Mouse (Mus musculus): ENCODE results near the gene Timp3. TPM values are rescaled to one million over a fixed set of nuclear protein-coding genes. Genes with fewer than 3 reads are reported as not detected.

Gene Timp3
- polyA plus RNA-seq, 1 experiment from 2014 or later: 6.3 TPM

DNA sequence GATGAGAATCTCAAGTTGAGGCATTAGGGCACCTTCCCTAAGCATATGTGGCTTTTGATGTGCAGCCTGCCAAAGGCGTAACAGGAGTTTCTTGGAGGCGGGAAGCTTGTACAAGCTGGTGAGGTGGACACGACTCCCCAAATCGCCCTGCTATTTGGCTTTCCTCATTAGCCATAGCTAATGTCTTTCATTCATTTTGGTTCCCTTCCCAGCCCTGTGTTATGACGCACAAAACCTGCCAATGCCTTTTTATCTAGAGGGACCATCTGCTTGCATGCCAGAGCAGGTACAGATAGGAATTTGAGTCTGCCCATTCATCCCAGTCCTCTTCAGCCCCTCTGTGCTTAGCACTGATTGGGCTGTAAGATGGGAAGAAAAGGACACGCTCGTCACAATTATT, 40.2 kb downstream of the Timp3 start:
- Histone ChIP-seq H3K36me3 (replicated peaks) (no peaks in the 10 kb centered on the region), H3K9ac (no peak overlapping the region), H3K4me3 (replicated peaks) (no peak overlapping the region), H3K9me3 (replicated peaks) (no peaks in the 10 kb centered on the region), H3K27me3 (no peaks in the 10 kb centered on the region), H3K4me1 (replicated peaks) (peaks cover 63% of the 10 kb centered on the region), H3K27ac (replicated peaks) (peak overlapping the region; percentile 56), H3K4me2 (peak overlapping the region; percentile 29)
- peak; percentile 68 for ATAC-seq (ENCODE audit: insufficient read depth)
- 43% methylated on average over 7 of the region's 7 CpGs for WGBS (ENCODE audit: insufficient replicate concordance)

DNA sequence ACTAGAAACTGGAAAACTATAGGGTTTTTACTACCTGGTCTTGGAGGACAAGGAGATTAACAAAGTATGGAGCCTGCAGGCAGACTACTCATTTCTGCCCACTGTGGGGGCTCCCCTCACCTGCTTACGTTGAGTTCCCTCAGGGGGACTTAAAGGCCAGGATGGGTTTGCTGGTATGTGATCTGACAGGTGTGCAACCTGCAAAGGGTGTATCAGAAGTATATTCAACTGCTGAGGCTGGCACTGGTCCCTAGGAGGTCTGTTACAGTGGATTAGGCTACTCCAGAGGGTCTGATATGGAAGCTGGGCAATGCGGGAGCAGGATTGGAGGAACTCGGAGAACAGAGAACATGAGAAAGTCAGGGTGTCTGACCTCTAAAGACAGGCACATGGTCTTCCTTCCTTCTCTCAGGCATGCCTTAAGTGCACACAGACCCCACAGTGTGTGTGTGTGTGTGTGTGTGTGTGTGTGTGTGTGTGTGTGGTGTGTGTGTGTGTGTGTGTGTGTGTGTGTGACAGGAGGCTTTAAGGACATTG, 40.9 kb downstream of the Timp3 start:
- 69% methylated on average over 3 of the region's 3 CpGs for WGBS (ENCODE audit: insufficient replicate concordance)
- no peaks in the 10 kb centered on the region for H3K36me3 ChIP-seq (replicated peaks)
- H3K4me1 ChIP-seq (replicated peaks): peaks cover 61% of the 10 kb centered on the region
- peak overlapping the region; percentile 70; the same call in 1 of the 2 replicates for H3K27ac ChIP-seq (replicated peaks)
- H3K4me2 ChIP-seq: no peak overlapping the region
- no peak for ATAC-seq (ENCODE audit: insufficient read depth)
- H3K27me3 ChIP-seq: no peaks in the 10 kb centered on the region
- H3K9ac ChIP-seq: no peak overlapping the region
- no peak overlapping the region for H3K4me3 ChIP-seq (replicated peaks)
- H3K9me3 ChIP-seq (replicated peaks): no peaks in the 10 kb centered on the region

DNA sequence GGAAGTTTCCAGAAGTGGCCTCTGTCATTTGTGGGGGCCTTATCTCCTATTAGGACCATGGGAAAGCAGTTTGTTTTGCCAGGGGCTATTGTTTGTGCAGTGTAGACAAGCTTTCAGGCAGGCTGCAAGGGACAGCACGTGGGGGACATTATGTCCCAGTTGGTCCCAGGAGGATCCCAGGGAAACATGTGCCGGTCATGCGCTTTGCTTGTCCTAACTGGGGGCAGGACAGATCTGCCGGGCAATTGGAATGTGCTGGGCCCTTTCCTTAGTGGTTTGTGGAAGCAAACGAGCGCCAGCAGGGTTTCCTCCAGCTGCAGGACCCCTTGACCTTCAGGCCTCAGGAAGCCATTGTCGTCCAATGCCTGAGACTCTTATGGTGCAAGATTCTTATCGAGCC, 41.4 kb downstream of the Timp3 start:
- H3K36me3 ChIP-seq (replicated peaks): no peaks in the 10 kb centered on the region
- no peaks in the 10 kb centered on the region for H3K9me3 ChIP-seq (replicated peaks)
- no peaks in the 10 kb centered on the region for H3K27me3 ChIP-seq
- H3K4me2 ChIP-seq: no peak overlapping the region
- 55% methylated on average over 8 of the region's 8 CpGs for WGBS (ENCODE audit: insufficient replicate concordance)
- no peak overlapping the region for H3K4me3 ChIP-seq (replicated peaks)
- peaks cover 59% of the 10 kb centered on the region for H3K4me1 ChIP-seq (replicated peaks)
- H3K9ac ChIP-seq: no peak overlapping the region
- H3K27ac ChIP-seq (replicated peaks): peak overlapping the region; percentile 70; the same call in 1 of the 2 replicates
- ATAC-seq (ENCODE audit: insufficient read depth): peak; percentile 16; the same call in 1 of the 2 replicates

DNA sequence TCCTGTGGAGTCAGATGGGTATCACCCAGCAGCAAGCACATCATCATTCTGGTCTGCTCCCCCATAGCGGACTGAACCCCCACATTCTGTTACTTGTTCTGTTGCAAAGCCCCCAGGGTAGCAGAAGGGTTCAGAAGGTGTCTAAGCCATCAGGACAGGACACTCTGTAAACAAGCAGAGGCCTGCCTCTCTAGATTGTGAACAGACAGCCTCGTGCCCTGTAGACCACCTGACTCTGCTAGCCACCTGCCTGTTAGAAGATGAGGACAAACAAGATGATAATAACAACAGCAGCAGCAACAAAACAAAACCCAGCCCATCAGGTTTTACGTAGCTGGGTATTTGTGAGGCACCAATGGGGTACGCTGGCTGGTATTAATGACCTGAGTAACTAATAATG, 42.0 kb downstream of the Timp3 start:
- Histone ChIP-seq H3K9ac (no peak overlapping the region), H3K4me2 (no peak overlapping the region), H3K27me3 (no peaks in the 10 kb centered on the region), H3K4me1 (replicated peaks) (peaks cover 59% of the 10 kb centered on the region), H3K36me3 (replicated peaks) (no peaks in the 10 kb centered on the region), H3K27ac (replicated peaks) (peak overlapping the region; percentile 70), H3K9me3 (replicated peaks) (no peaks in the 10 kb centered on the region), H3K4me3 (replicated peaks) (no peak overlapping the region)
- ATAC-seq (ENCODE audit: insufficient read depth): no peak
- 54% methylated on average over 4 of the region's 4 CpGs for WGBS (ENCODE audit: insufficient replicate concordance)

DNA sequence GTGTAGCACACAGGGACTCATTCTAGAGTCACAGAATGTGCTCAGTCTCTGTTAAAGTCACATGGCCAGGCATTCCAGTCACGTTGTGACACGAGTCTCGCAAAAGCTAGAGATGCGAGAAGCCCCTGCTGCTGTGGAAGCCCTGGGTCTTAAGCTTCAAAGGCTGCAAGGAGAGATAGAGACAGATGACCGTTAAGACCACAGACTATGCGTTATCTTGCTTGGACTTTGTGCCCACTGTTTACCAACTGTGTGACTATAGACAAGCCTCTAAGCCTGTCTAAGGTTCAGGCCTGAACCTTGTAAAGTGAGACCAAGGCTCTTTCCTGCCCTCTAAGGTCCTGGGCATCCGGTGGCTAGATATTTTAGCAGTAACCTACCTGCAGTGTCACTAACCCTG, 42.5 kb downstream of the Timp3 start:
- H3K9ac ChIP-seq: no peak overlapping the region
- peak; percentile 64 for ATAC-seq (ENCODE audit: insufficient read depth)
- 29% methylated on average over 7 of the region's 7 CpGs for WGBS (ENCODE audit: insufficient replicate concordance)
- peaks cover 59% of the 10 kb centered on the region for H3K4me1 ChIP-seq (replicated peaks)
- H3K9me3 ChIP-seq (replicated peaks): no peaks in the 10 kb centered on the region
- H3K4me3 ChIP-seq (replicated peaks): no peak overlapping the region
- H3K36me3 ChIP-seq (replicated peaks): no peaks in the 10 kb centered on the region
- H3K4me2 ChIP-seq: no peak overlapping the region
- H3K27ac ChIP-seq (replicated peaks): peak overlapping the region; percentile 70
- no peaks in the 10 kb centered on the region for H3K27me3 ChIP-seq

DNA sequence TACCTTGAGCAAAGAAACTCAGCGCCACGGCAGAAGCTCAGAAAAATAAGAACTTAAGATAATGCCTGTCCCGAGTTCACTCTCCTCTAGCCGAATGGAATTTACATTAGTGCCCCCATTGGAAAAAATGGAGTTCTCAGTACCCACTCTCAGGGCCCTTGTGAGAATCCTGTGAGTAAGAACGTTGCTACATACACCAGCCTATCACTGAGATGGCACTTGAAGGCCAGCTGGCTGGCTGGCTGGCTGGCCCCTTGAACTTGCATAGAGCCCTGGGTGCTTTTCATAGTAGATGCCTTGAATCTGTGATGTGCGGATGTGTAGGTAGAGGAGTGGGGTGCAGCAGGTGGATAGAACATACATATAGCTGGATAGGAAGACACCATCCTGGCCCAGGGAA, 43.2 kb downstream of the Timp3 start:
- Histone ChIP-seq H3K4me3 (replicated peaks) (no peak overlapping the region), H3K9me3 (replicated peaks) (no peaks in the 10 kb centered on the region), H3K4me1 (replicated peaks) (peaks cover 59% of the 10 kb centered on the region), H3K27me3 (no peaks in the 10 kb centered on the region), H3K27ac (replicated peaks) (no peak overlapping the region), H3K9ac (no peak overlapping the region), H3K36me3 (replicated peaks) (no peaks in the 10 kb centered on the region), H3K4me2 (no peak overlapping the region)
- WGBS (ENCODE audit: insufficient replicate concordance): 72% methylated on average over 6 of the region's 6 CpGs
- ATAC-seq (ENCODE audit: insufficient read depth): no peak

DNA sequence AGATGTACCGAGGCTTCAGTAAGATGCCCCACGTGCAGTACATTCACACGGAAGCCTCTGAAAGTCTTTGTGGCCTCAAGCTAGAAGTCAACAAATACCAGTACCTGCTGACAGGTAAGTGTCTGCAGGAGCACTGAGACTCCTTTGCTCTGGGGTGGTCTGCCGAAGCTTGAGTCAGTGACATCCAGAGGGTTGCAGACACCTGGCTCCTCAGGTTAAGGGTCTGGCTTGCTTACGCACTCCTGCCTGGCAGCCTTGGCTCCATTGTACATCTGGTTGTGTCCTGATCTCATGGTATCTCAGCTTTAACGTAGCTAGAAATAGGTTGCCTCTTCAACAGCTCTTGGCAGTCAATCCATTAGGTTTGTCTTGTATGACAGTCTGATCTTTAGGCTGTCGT, 43.8 kb downstream of the Timp3 start:
- ATAC-seq (ENCODE audit: insufficient read depth): no peak
- H3K4me1 ChIP-seq (replicated peaks): peaks cover 55% of the 10 kb centered on the region
- no peak overlapping the region for H3K27ac ChIP-seq (replicated peaks)
- H3K9me3 ChIP-seq (replicated peaks): no peaks in the 10 kb centered on the region
- H3K27me3 ChIP-seq: no peaks in the 10 kb centered on the region
- WGBS (ENCODE audit: insufficient replicate concordance): 70% methylated on average over 7 of the region's 7 CpGs
- no peaks in the 10 kb centered on the region for H3K36me3 ChIP-seq (replicated peaks)
- H3K4me2 ChIP-seq: no peak overlapping the region
- H3K9ac ChIP-seq: no peak overlapping the region
- H3K4me3 ChIP-seq (replicated peaks): no peak overlapping the region

DNA sequence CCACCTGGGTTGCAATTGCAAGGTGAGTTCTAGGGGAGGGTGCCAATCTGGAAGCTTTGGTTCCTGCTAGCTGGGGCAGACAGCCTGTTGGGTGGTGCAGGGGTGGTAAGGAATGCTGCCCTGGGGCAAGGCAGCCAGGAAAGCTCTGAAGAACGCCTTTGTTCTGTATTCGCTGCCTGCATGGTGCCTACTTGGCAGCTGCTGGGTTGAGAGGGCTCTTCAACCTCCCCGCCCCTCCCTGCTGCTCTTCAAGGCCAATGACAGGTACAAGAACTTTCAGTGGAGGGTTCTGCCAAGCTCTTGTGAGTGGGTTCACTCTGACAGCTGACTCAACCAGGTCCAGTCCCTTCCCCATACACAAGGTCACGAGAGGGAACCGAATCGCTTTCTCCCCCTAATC, 44.5 kb downstream of the Timp3 start:
- Histone ChIP-seq H3K36me3 (replicated peaks) (no peaks in the 10 kb centered on the region), H3K9me3 (replicated peaks) (no peaks in the 10 kb centered on the region), H3K27me3 (no peaks in the 10 kb centered on the region), H3K27ac (replicated peaks) (no peak overlapping the region), H3K4me1 (replicated peaks) (peaks cover 51% of the 10 kb centered on the region), H3K4me3 (replicated peaks) (no peak overlapping the region), H3K4me2 (no peak overlapping the region), H3K9ac (no peak overlapping the region)
- ATAC-seq (ENCODE audit: insufficient read depth): no peak
- 82% methylated on average over 6 of the region's 6 CpGs for WGBS (ENCODE audit: insufficient replicate concordance)

DNA sequence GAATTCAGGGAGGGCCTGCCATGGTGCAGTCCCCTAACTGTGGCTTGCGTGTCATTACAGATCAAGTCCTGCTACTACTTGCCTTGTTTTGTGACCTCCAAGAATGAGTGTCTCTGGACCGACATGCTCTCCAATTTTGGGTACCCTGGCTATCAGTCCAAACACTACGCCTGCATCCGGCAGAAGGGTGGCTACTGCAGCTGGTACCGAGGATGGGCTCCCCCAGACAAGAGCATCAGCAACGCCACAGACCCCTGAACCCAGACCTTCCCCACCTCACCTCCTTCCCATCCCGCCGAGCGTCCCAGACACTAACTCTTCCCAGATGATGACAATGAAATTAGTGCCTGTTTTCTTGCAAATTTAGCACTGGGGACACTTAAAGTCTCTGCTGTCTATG, 45.5 kb downstream of the Timp3 start:
- Histone ChIP-seq H3K9me3 (replicated peaks) (no peaks in the 10 kb centered on the region), H3K4me1 (replicated peaks) (peaks cover 49% of the 10 kb centered on the region), H3K4me3 (replicated peaks) (no peak overlapping the region), H3K9ac (no peak overlapping the region), H3K27me3 (no peaks in the 10 kb centered on the region), H3K27ac (replicated peaks) (no peak overlapping the region), H3K4me2 (no peak overlapping the region), H3K36me3 (replicated peaks) (no peaks in the 10 kb centered on the region)
- ATAC-seq (ENCODE audit: insufficient read depth): no peak
- WGBS (ENCODE audit: insufficient replicate concordance): 75% methylated on average over 9 of the region's 9 CpGs

DNA sequence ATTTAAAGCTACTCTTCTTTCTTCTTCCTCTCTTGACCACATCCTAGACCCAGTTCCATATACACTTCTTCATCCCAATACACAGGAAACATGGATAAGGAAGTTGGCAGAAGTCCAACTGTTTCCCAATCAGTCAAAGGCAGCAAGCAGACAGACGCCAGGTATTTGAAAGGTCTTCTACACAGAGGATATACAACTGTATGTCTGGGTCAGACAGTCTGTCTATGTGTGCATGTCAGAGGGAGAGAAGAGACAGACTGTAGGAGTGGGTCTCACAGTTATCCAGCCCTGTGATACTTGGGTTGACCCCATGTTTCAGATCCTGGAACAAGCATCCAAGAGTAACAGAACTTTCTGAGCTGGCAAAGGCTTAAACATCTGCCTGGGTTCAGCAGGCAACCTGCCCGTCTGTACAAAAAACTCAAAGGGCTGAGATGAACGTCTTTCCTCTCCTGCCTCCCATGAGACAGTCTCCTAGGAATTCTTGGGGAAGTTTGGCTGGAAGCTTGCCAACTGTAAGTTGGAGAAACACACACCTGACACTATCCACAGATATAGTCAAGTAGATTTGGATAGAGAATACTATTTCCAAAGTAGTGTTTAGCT, 46.2 kb downstream of the Timp3 start:
- no peaks in the 10 kb centered on the region for H3K36me3 ChIP-seq (replicated peaks)
- H3K27me3 ChIP-seq: no peaks in the 10 kb centered on the region
- ATAC-seq (ENCODE audit: insufficient read depth): no peak
- no peak overlapping the region for H3K9ac ChIP-seq
- no peak overlapping the region for H3K4me3 ChIP-seq (replicated peaks)
- no peak overlapping the region for H3K27ac ChIP-seq (replicated peaks)
- H3K4me1 ChIP-seq (replicated peaks): peaks cover 49% of the 10 kb centered on the region
- H3K4me2 ChIP-seq: no peak overlapping the region
- 54% methylated on average over 3 of the region's 3 CpGs for WGBS (ENCODE audit: insufficient replicate concordance)
- H3K9me3 ChIP-seq (replicated peaks): no peaks in the 10 kb centered on the region

DNA sequence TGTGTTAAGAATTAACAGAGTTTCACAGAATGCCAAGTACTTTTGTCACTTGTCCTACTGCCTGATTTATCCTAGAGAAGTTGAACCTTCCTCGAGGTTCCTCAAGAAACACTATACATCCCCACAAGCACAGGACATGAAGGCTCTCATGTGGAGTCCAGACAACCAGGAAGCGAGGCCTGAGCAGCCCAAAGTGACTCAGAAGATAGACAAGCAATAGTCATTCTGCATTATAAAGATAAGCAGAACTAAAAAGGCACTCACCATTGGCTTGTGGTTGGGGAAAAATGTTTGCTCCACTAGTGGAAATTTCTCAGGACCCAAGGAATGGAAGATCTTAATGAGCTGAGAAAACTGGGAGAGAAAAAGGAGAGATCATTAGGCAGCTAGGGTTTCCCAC, 51.1 kb downstream of the Timp3 start:
- H3K4me2 ChIP-seq: peak overlapping the region; percentile 52; the same call in 1 of the 2 replicates
- WGBS (ENCODE audit: insufficient replicate concordance): 11% methylated on average over 2 of the region's 2 CpGs
- H3K36me3 ChIP-seq (replicated peaks): no peaks in the 10 kb centered on the region
- H3K9ac ChIP-seq: no peak overlapping the region
- H3K4me1 ChIP-seq (replicated peaks): peaks cover 57% of the 10 kb centered on the region
- H3K27ac ChIP-seq (replicated peaks): peak overlapping the region; percentile 88
- H3K27me3 ChIP-seq: no peaks in the 10 kb centered on the region
- no peaks in the 10 kb centered on the region for H3K9me3 ChIP-seq (replicated peaks)
- peak; percentile 53 for ATAC-seq (ENCODE audit: insufficient read depth)
- no peak overlapping the region for H3K4me3 ChIP-seq (replicated peaks)

DNA sequence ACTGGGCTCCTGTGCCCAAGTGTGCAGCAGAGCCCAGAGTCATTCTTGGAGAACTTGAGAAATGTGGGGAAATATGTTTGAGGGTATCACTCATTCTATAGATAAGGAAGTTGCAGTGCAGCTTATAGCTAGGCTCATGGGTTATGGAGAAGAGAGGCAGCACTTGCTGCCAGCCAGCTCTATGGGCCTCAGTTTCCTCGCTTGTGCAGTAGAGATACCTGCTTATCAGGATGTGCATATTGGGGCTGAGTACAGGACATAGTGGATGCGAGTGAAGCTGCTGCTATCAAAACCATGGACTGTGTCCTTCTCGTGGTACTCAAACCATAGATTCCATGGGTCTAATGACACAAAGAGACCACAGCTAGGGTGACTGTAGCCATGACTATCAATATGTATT, 52.3 kb downstream of the Timp3 start:
- 27% methylated on average over 3 of the region's 3 CpGs for WGBS (ENCODE audit: insufficient replicate concordance)
- peaks cover 66% of the 10 kb centered on the region for H3K4me1 ChIP-seq (replicated peaks)
- no peaks in the 10 kb centered on the region for H3K27me3 ChIP-seq
- H3K9me3 ChIP-seq (replicated peaks): no peaks in the 10 kb centered on the region
- H3K9ac ChIP-seq: no peak overlapping the region
- no peaks in the 10 kb centered on the region for H3K36me3 ChIP-seq (replicated peaks)
- peak overlapping the region; percentile 88 for H3K27ac ChIP-seq (replicated peaks)
- H3K4me2 ChIP-seq: peak overlapping the region; percentile 52
- ATAC-seq (ENCODE audit: insufficient read depth): peak; percentile 94
- H3K4me3 ChIP-seq (replicated peaks): no peak overlapping the region
